Mouse (Mus musculus) forebrain, embryonic 14.5 days (tissue): ENCODE measurements around the gene Dnajc11. TPM values are rescaled to one million over a fixed set of nuclear protein-coding genes. Genes with fewer than 3 reads are reported as not detected.

ENCODE experiments used
- ATAC-seq: fragments of 200-750 bp; cut with Nextera tagmentation; 2 replicates; pipeline ENCODE4 v1.8.0; 2017; ENCODE audit warnings: mild to moderate bottlenecking, moderate library complexity
- DNase-seq: peaks from one replicate; pipeline ENCODE4 v3.0.0-alpha.2; 2015; ENCODE audit warnings: low spot score
- H3K27ac ChIP-seq: fragments of 300-500 bp; sonication (generic); 2 replicates; pipeline ENCODE4 v1.5.1; 2014; ENCODE audit warnings: low read depth, mild to moderate bottlenecking, control low read depth, low read length, moderate library complexity
- H3K27me3 ChIP-seq: fragments of 300-500 bp; sonication (generic); replicated peaks from 2 replicates; pipeline ENCODE4 v1.6.1; 2014; ENCODE audit warnings: low read length, control low read depth, mixed read lengths; ENCODE audit not compliant: control insufficient read depth, insufficient read depth
- H3K36me3 ChIP-seq: fragments of 300-500 bp; sonication (generic); 2 replicates; pipeline ENCODE4 v1.6.1; 2014; ENCODE audit warnings: low read length, control low read depth; ENCODE audit not compliant: control insufficient read depth, insufficient read depth
- H3K4me1 ChIP-seq: fragments of 300-500 bp; sonication (generic); 2 replicates; pipeline ENCODE4 v1.6.1; 2014; ENCODE audit warnings: antibody characterized with exemption, low read length, control low read depth; ENCODE audit not compliant: control insufficient read depth, insufficient read depth
- H3K4me2 ChIP-seq: fragments of 300-500 bp; sonication (generic); 2 replicates; pipeline ENCODE4 v1.6.1; 2014; ENCODE audit warnings: mild to moderate bottlenecking, control low read depth, low read length
- H3K4me3 ChIP-seq: fragments of 300-500 bp; sonication (generic); 2 replicates; pipeline ENCODE4 v1.5.1; 2014; ENCODE audit warnings: low read depth, low read length, control low read depth
- H3K9ac ChIP-seq: fragments of 300-500 bp; sonication (generic); 2 replicates; pipeline ENCODE4 v1.6.1; 2014; ENCODE audit warnings: mild to moderate bottlenecking, low read length, control low read depth, moderate library complexity
- H3K9me3 ChIP-seq: fragments of 300-500 bp; sonication (generic); replicated peaks from 2 replicates; pipeline ENCODE4 v1.6.1; 2016; ENCODE audit warnings: low read length, control low read depth, mixed read lengths; ENCODE audit not compliant: control insufficient read depth
- WGBS: fragments of 180-500 bp; shearing (Covaris S2); extraction: QIAGEN DNeasy Blood & Tissue Kit; methylation state at CpG from one replicate; pipeline ENCODE4 v1.1.7; 2014; 5-methylcytosine and 5-hydroxymethylcytosine counted together
- polyA plus RNA-seq: library from polyadenylated mRNA; unstranded; fragments of >200 nt; fragmentation: Nextera tagmentation; extraction: Ambion mirVana; gene quantifications from 2 replicates; pipeline ENCODE4 v1.2.1, GENCODE M21; 2014

Gene Dnajc11
- polyA plus RNA-seq, 1 experiment from 2014 or later: 67.9 TPM

- Histone ChIP-seq H3K36me3 (peaks cover 34% of the 10 kb centered on the region), H3K9ac (no peak overlapping the region), H3K4me2 (no peak overlapping the region), H3K4me1 (no peaks in the 10 kb centered on the region), H3K27ac (no peak overlapping the region), H3K27me3 (no peaks in the 10 kb centered on the region), H3K9me3 (no peaks in the 10 kb centered on the region), H3K4me3 (no peak overlapping the region)
- 90% methylated on average over 14 of the region's 14 CpGs for WGBS
- DNase-seq (no peak), ATAC-seq (no peak)
These were observed 15.3 kb downstream of the Dnajc11 start for GRCm38 (mm10) chr4:151948497-151949471.

GRCm38 (mm10) chr4:151953209-151953608 lies 19.7 kb downstream of the Dnajc11 start:
- H3K4me3 ChIP-seq: no peak overlapping the region
- no peaks in the 10 kb centered on the region for H3K4me1 ChIP-seq
- no peaks in the 10 kb centered on the region for H3K27me3 ChIP-seq
- H3K36me3 ChIP-seq: peaks cover 68% of the 10 kb centered on the region
- H3K9me3 ChIP-seq: no peaks in the 10 kb centered on the region
- H3K27ac ChIP-seq: no peak overlapping the region
- 91% methylated on average over 6 of the region's 6 CpGs for WGBS
- ATAC-seq (no peak), DNase-seq (no peak)
- no peak overlapping the region for H3K4me2 ChIP-seq
- no peak overlapping the region for H3K9ac ChIP-seq

DNA sequence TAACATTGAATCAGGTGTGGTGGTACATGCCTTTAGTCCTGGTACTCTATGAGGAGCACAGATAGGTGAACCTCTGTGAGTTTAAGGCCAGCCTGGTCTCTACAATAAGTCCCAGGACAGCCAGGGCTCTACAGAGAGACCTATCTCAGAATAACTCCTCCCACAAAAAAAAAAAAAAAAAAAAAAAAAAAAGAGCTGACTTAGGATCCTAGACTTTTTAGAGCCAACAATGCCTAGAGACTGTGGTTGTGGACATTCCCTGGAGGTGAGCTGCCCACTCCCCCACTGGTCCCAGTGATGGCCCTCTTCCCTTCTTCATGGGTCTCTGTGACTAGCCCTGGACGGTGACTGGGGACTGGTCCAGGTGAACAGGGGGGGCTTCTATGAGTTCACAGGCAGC lies 22.3 kb downstream of the Dnajc11 start:
- Histone ChIP-seq H3K36me3 (peaks cover 82% of the 10 kb centered on the region), H3K4me1 (no peaks in the 10 kb centered on the region), H3K27me3 (no peaks in the 10 kb centered on the region), H3K4me2 (no peak overlapping the region), H3K9me3 (no peaks in the 10 kb centered on the region), H3K4me3 (no peak overlapping the region), H3K27ac (no peak overlapping the region), H3K9ac (no peak overlapping the region)
- 100% methylated on average over 1 of the region's 1 CpGs for WGBS
- ATAC-seq: no peak
- DNase-seq: no peak

GRCm38 (mm10) chr4:151957584-151958315 lies 24.3 kb downstream of the Dnajc11 start:
- H3K4me1 ChIP-seq: no peaks in the 10 kb centered on the region
- peaks cover 74% of the 10 kb centered on the region for H3K36me3 ChIP-seq
- H3K27ac ChIP-seq: no peak overlapping the region
- H3K27me3 ChIP-seq: no peaks in the 10 kb centered on the region
- DNase-seq (no peak), ATAC-seq (no peak)
- no peak overlapping the region for H3K4me2 ChIP-seq
- no peak overlapping the region for H3K4me3 ChIP-seq
- H3K9me3 ChIP-seq: no peaks in the 10 kb centered on the region
- no peak overlapping the region for H3K9ac ChIP-seq
- 90% methylated on average over 9 of the region's 9 CpGs for WGBS

DNA sequence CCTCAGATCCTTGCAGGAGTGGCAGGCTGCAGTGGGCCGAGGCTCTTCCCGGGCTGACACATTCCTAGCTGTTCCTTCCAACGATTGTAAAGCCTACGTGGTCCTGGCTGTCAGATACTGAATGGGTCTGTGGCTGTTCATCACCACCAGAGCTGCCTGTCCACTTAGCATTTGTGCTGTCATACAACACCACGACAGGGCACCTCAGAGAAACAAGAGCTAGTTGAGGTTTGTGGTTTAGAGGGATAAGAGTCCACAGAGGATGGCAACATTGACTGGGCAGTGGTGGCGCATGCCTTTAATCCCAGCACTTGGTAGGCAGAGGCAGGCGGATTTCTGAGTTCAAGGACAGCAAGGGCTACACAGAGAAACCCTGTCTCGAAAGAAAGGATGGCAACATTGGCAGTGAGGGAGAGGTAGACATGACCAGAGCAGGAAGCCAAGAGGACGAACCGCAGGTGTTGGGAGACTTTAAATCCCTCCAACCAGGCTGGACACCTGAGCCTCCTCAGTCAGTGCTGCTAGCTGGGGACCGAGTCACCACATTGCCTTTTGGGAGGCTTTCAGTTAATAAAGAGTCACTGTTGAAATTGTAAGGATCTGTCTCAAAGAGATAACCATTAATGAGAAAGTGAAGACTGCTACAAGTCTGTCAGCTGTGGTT lies 26.5 kb downstream of the Dnajc11 start:
- Histone ChIP-seq H3K27ac (no peak overlapping the region), H3K9ac (no peak overlapping the region), H3K36me3 (peaks cover 73% of the 10 kb centered on the region), H3K4me2 (no peak overlapping the region), H3K4me1 (no peaks in the 10 kb centered on the region), H3K4me3 (no peak overlapping the region), H3K9me3 (no peaks in the 10 kb centered on the region), H3K27me3 (no peaks in the 10 kb centered on the region)
- 96% methylated on average over 11 of the region's 11 CpGs for WGBS
- DNase-seq (no peak), ATAC-seq (no peak)

DNA sequence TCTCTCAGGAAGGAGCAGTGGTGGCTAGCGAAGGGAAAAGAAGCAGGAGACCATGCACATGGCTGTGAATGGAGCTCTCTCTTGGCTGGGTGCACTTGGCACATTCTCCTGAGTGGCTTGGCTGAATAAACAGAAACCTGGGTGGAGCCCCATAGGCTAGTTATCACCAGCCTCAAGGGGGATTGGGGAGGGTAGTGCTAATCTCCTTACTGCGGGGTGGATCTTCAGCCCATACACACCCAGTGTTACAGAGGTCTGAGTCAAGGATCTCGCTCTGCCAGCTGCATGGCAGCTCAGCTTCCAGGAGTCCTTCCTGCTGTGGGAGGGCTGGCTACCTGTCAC lies 27.0 kb downstream of the Dnajc11 start:
- Histone ChIP-seq H3K4me3 (no peak overlapping the region), H3K36me3 (peaks cover 73% of the 10 kb centered on the region), H3K9ac (no peak overlapping the region), H3K27ac (no peak overlapping the region), H3K4me2 (no peak overlapping the region), H3K27me3 (no peaks in the 10 kb centered on the region), H3K4me1 (no peaks in the 10 kb centered on the region), H3K9me3 (no peaks in the 10 kb centered on the region)
- ATAC-seq (no peak), DNase-seq (no peak)
- 86% methylated on average over 3 of the region's 3 CpGs for WGBS

DNA sequence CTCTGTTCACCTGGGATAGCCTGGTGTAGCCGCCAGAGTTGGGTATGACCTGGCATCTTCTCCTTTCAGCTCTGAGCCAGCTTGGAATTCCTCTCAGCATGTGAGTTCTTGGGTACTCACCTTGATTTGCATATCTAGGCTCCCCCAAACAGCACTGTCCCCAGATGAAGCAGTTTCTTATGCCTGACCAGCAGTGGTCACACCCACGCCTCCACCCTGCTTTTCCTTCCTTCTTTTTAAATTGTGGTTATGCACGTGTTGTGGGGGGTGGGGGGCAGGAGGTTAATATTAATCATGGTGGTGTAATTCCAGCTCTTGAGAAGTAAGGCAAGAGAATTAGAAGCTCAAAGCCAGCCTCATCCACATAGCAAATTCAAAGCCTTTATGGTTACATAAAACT lies 29.3 kb downstream of the Dnajc11 start:
- Histone ChIP-seq H3K4me3 (no peak overlapping the region), H3K4me2 (no peak overlapping the region), H3K27me3 (no peaks in the 10 kb centered on the region), H3K36me3 (peaks cover 73% of the 10 kb centered on the region), H3K27ac (no peak overlapping the region), H3K9me3 (no peaks in the 10 kb centered on the region), H3K4me1 (no peaks in the 10 kb centered on the region), H3K9ac (no peak overlapping the region)
- no peak for DNase-seq
- 88% methylated on average over 3 of the region's 3 CpGs for WGBS
- no peak for ATAC-seq

- no peak overlapping the region for H3K9ac ChIP-seq
- ATAC-seq (no peak), DNase-seq (no peak)
- no peaks in the 10 kb centered on the region for H3K4me1 ChIP-seq
- H3K4me3 ChIP-seq: no peak overlapping the region
- no peak overlapping the region for H3K27ac ChIP-seq
- WGBS: 88% methylated on average over 26 of the region's 26 CpGs
- no peaks in the 10 kb centered on the region for H3K27me3 ChIP-seq
- H3K9me3 ChIP-seq: no peaks in the 10 kb centered on the region
- H3K4me2 ChIP-seq: no peak overlapping the region
- peaks cover 58% of the 10 kb centered on the region for H3K36me3 ChIP-seq
These were observed 34.9 kb downstream of the Dnajc11 start for GRCm38 (mm10) chr4:151968204-151968921.
